Mouse (Mus musculus) ES-E14 (cell line): ENCODE data around the gene Tmem201. TPM values are rescaled to one million over a fixed set of nuclear protein-coding genes. Genes with fewer than 3 reads are reported as not detected.
"Not testable (repeated sequence)": the region's sequence is repeated elsewhere in the genome, so short reads cannot be mapped to it uniquely, and the experiment has no call there.

Experiments used
- DNase-seq: peaks from one replicate; pipeline ENCODE4 v3.0.0-alpha.2; 2013; ENCODE audit warnings: low read depth, low spot score
- H3K27ac ChIP-seq: 2 replicates; pipeline ENCODE4 v1.5.1; 2012; ENCODE audit warnings: low read depth, mild to moderate bottlenecking, low read length, moderate library complexity, mixed read lengths; ENCODE audit not compliant: poor library complexity, insufficient read depth, severe bottlenecking
- H3K36me3 ChIP-seq: 2 replicates; pipeline ENCODE4 v1.6.1; 2012; ENCODE audit warnings: mild to moderate bottlenecking, low read length, moderate library complexity, mixed read lengths; ENCODE audit not compliant: control insufficient read depth, poor library complexity, insufficient read depth, severe bottlenecking
- H3K4me1 ChIP-seq, 2 experiments: fragments of 150-350 bp in 1 of 2; sonication (generic) in 1 of 2; 2 replicates each; pipeline ENCODE4 v1.6.1; 2012; ENCODE audit warnings: low read length in 2 of 2, mild to moderate bottlenecking in 1 of 2, mixed read lengths in 1 of 2; ENCODE audit not compliant: control insufficient read depth in 2 of 2, insufficient read depth in 2 of 2, poor library complexity in 1 of 2
- H3K4me3 ChIP-seq, 2 experiments: fragments of 150-350 bp in 1 of 2; sonication (generic) in 1 of 2; 2 replicates each; pipeline ENCODE4 v1.5.1; 2012; ENCODE audit warnings: low read length in 2 of 2, low read depth in 1 of 2, mild to moderate bottlenecking in 1 of 2, mixed read lengths in 1 of 2; ENCODE audit not compliant: insufficient read depth in 1 of 2, poor library complexity in 1 of 2, severe bottlenecking in 1 of 2
- H3K9ac ChIP-seq: 2 replicates; pipeline ENCODE4 v1.6.1; 2012; ENCODE audit warnings: low read depth, mild to moderate bottlenecking, low read length, mixed read lengths; ENCODE audit not compliant: poor library complexity, insufficient read depth, severe bottlenecking
- H3K9me3 ChIP-seq: fragments of 150-350 bp; sonication (generic); 2 replicates; pipeline ENCODE4 v1.6.1; 2012; ENCODE audit warnings: low read depth, mild to moderate bottlenecking, low read length; ENCODE audit not compliant: control insufficient read depth, insufficient read depth
- CHD2 ChIP-seq: IDR thresholded peaks from 2 replicates; pipeline ENCODE4 v1.6.1; 2014; ENCODE audit warnings: mild to moderate bottlenecking, low read depth, low read length, inconsistent platforms
- HCFC1 ChIP-seq: IDR thresholded peaks from 2 replicates; pipeline ENCODE4 v1.6.1; 2012; ENCODE audit warnings: low read length, inconsistent platforms, borderline replicate concordance; ENCODE audit not compliant: insufficient read depth
- MAFK ChIP-seq: IDR thresholded peaks from 2 replicates; pipeline ENCODE4 v1.6.1; 2014; ENCODE audit warnings: mild to moderate bottlenecking, low read depth, low read length, inconsistent platforms; ENCODE audit not compliant: insufficient read depth
- ZC3H11A ChIP-seq: IDR thresholded peaks from 2 replicates; pipeline ENCODE4 v1.6.1; 2012; ENCODE audit warnings: low read depth, mild to moderate bottlenecking, inconsistent platforms, low read length, borderline replicate concordance
- ZNF384 ChIP-seq: IDR thresholded peaks from 2 replicates; pipeline ENCODE4 v1.6.1; 2012; ENCODE audit warnings: low read depth, low read length, inconsistent platforms
- in situ Hi-C, 2 experiments: fragments of 600-800 bp; cut with MboI; formaldehyde crosslinking; loops; one replicate each; pipeline ENCODE4 v1.15.1; 2025; ENCODE audit warnings: low sequenced_read_pairs in 2 of 2, inconsistent platforms in 1 of 2; ENCODE audit not compliant: unreplicated experiment in 2 of 2
- total RNA-seq: library from RNA; depleted of rRNA; stranded (reverse); fragments of 300-350 nt; gene quantifications from 2 replicates; pipeline ENCODE4 v1.2.3, GENCODE M21; 2012

The Tmem201 gene
- total RNA-seq, 1 experiment = 47.3 TPM

DNA sequence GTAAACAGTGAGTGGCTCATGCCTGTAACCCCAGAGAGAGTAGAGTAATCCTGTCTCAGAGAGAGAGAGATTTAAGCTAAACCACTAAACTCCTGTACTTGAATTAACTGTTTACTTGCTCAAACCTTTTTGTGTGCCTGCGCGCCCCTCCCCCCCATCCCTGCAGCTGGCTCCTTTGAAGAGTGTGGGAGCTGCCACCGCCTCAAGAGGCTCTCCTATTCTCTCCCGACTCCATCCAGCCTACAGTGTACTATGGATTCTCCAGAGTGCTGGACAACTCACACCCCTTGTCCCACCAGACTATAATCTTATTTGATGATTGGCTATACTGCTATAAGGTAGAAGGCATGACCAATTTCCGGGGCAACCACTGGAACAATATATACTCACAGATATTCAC is 12.8 kb upstream of the Tmem201 start:
- no peaks in the 10 kb centered on the region for H3K9me3 ChIP-seq

DNA sequence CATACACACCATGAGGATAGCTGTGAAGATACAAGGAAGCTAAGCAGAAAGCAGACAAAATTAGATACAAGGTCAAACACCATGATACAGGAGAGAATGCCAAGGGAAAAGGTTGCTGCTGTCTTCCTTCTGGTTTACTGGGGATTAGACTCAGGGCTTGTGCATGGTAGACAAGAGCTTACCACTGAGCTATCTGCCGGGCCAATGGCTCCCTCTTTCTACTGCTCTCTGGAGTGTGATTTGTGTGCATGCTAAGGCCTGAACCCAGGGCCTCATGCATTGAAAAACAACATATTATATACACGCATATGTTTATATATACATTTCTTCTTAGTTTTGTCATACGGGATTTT is 11.8 kb upstream of the Tmem201 start:
- H3K9ac ChIP-seq, DNase-seq, H3K27ac ChIP-seq, H3K9me3 ChIP-seq, in situ Hi-C loops, H3K4me3 ChIP-seq: not testable (repeated sequence)
- peaks cover 18 to 21% of the 10 kb centered on the region in 2 experiments for H3K4me1 ChIP-seq
- H3K36me3 ChIP-seq = peaks cover 15% of the 10 kb centered on the region

More for the DNA sequence above, 12.8 kb upstream of the Tmem201 start:
- H3K27ac ChIP-seq = no peak overlapping the region; the same call in 1 of the 2 replicates
- TF ChIP-seq HCFC1 (no peak), MAFK (no peak), ZNF384 (no peak), ZC3H11A (no peak), CHD2 (no peak)
- peaks cover 9% of the 10 kb centered on the region for H3K36me3 ChIP-seq
- in situ Hi-C loops = no loop called here
- no peak overlapping the region for H3K4me3 ChIP-seq
- H3K9ac ChIP-seq = no peak overlapping the region
- DNase-seq = no peak
- H3K4me1 ChIP-seq = peaks cover 15 to 16% of the 10 kb centered on the region in 2 experiments

DNA sequence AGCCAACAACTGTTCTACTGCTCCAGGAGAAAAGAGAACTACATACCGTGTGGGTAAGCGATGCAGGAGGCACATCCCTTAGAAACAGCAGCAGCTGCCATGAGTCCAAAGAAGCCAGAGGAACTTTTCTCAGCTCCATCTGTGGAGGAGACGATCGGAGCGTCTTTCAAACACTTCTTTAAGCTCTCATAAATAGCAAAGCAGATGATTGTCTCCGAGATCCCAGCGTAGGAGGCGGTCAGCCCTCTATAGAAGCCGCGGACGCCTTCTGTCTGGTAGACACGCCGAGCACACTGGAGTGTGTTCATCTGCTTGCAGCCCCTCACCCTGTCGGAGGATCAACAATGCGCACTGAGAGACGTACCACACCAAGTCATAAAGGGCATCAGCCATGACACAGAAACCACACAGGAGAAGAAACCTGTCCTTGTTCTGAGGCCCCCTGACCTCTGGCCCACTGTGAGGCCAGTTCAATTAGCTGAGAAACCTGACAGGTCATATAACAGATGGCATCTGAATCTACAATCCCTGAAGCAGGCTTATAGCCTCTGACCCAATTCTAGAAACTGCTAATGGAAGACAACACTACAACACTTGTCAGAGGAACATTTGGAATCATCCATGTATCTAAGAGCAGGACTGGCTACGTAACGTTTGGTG is 11.3 kb upstream of the Tmem201 start:
- no peak for TF ChIP-seq ZNF384
- TF ChIP-seq ZC3H11A = no peak
- no peak for TF ChIP-seq MAFK
- DNase-seq = no peak
- H3K4me1 ChIP-seq = peaks cover 18 to 23% of the 10 kb centered on the region in 2 experiments
- H3K4me3 ChIP-seq = no peak overlapping the region
- peaks cover 16% of the 10 kb centered on the region for H3K36me3 ChIP-seq
- no peak overlapping the region for H3K27ac ChIP-seq
- in situ Hi-C loops = no loop called here
- no peak overlapping the region for H3K9ac ChIP-seq
- no peaks in the 10 kb centered on the region for H3K9me3 ChIP-seq

DNA sequence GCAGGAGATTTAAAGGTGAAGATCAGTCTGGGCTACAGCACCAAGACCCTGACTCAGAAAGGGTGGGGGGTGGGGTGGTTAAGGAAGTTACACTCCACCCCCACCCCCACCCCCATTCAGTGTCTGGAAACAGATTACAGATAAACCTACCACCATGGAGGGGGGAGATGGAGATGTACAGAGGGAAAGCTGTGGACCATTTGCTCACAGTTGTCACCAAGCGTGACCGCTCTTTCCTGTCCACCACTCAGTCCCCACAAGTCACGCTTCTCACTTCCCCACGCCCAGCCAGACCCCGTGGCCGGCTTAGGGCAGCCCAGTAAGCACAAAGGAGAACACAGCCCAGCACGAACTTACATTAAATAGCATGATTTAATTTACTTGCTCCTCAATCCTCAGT is 6.3 kb upstream of the Tmem201 start:
- no peak for TF ChIP-seq HCFC1

DNA sequence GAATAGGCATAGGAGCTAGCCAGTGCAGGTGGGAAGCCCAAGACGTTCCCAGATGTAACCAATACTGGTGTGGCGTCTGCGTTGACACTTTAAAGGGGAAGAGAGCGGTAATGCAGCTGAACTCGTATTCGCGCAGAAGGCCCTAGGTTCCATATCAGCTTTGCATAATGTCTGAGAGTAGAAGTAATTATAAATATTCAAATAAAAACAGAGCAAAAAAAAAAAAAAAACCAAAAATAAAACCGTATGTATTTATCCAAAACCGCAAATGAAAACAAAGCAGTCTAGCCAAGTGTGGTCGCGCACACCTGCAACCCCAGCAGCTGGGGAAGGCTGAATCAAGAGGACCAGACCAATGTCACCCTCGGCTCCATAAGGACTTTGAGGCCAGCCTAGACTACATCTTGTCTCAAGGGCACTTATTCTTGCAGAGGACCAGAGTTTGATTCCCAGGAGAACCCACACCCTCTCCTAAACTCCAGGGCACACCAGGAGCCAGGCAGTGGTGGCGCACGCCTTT is 4.2 kb upstream of the Tmem201 start:
- no peak for DNase-seq
- H3K4me3 ChIP-seq = no peak overlapping the region
- H3K9me3 ChIP-seq = no peaks in the 10 kb centered on the region
- H3K27ac ChIP-seq = no peak overlapping the region
- peaks cover 12 to 16% of the 10 kb centered on the region in 2 experiments for H3K4me1 ChIP-seq
- peaks cover 16% of the 10 kb centered on the region; the same call in 1 of the 2 replicates for H3K36me3 ChIP-seq
- H3K9ac ChIP-seq = no peak overlapping the region
- no peak for TF ChIP-seq CHD2
- no peak for TF ChIP-seq MAFK
- TF ChIP-seq ZC3H11A = no peak
- TF ChIP-seq HCFC1 = no peak
- no peak for TF ChIP-seq ZNF384
- in situ Hi-C loops = no loop called here

More for the DNA sequence above, 6.3 kb upstream of the Tmem201 start:
- no peak overlapping the region for H3K9ac ChIP-seq
- peaks cover 12 to 19% of the 10 kb centered on the region in 2 experiments for H3K4me1 ChIP-seq
- no peaks in the 10 kb centered on the region for H3K9me3 ChIP-seq
- in situ Hi-C loops = no loop called here
- peaks cover 23% of the 10 kb centered on the region for H3K36me3 ChIP-seq
- DNase-seq = no peak
- H3K4me3 ChIP-seq = no peak overlapping the region
- H3K27ac ChIP-seq = no peak overlapping the region
